Mouse (Mus musculus): ENCODE measurements around the gene Gng7.

The Gng7 gene

GRCm38 (mm10) chr10:80940320-80940987 is 74.3 kb downstream of the Gng7 start:
- DNase-seq, result no peak

- DNase-seq, result peak; percentile 81
Observed at GRCm38 (mm10) chr10:80939671-80940070, 75.1 kb downstream of the Gng7 start.

- peak; percentile 37 for DNase-seq
Observed at GRCm38 (mm10) chr10:80938831-80939550, 75.8 kb downstream of the Gng7 start.

GRCm38 (mm10) chr10:80937646-80938045 is 77.1 kb downstream of the Gng7 start:
- DNase-seq, result no peak

DNA sequence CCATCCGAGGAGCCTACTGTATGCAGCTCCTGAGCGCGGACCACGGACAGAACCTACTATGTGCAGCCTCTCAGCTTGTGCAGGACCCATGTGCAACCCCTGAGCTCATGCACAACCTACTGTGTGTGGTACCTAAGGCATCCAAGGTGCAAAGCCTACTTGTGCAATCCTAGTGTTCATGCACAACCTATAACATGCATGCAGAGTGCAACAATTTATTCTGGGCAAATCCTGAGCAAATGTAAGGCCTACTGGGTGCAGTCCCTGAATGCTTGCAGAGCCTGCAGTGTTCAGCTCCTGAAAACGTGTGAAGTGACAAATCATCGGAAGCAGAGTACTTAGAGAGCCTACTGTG is 78.0 kb downstream of the Gng7 start:
- no peak for DNase-seq

DNA sequence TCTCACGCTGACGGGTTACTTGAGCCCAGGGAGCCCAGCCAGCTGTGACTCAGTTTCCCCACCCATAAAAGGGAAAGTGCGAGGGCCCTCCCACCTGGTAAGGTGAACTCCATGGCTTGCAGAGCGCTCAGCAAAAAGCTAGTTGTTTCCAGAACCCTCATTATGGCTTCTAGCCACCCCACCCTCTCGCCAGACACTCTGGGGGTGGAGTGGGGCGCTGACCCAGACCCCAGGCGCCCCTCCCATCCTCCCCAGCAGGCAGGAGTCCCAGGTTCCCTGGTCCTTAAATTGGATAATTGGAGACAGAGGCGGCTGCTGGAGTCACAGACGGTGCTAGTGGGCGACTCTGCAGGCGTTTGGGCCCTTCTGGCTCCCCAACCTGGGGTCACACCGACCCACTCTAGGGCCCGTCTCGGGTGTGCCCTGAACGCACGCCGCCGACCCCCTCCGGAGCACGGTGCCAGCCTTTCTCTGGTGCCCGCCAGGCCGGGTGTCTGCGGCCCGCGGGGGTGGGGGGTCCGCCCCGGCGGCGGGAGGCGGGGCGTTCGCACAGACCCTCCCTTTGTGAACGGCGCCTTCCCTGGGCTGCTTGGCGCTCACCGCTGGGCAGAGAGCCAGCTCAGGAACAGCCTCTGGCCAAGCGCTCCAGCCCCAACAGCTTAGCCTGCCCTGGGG is 78.5 kb downstream of the Gng7 start:
- peak; percentile 55 for DNase-seq

DNA sequence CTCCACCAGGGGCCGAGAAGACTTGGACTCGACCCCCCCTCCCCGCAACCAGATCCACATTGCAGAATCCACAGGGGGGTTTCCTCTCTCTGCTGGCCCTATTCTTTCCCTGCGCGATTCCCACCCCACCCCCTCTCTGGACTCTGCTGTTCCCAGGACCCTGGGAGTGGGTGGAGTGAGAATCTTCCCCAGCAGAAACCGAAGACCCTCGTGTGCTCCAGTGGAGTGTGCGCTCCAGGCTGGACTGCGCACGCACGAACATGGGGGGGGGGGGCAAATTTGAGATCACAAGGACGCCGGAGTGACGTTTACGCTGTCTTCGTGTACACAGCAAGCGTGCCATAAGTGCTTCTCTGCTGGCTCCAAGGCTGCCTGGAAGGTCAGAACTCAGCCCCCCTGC is 79.0 kb downstream of the Gng7 start:
- DNase-seq, result no peak

DNA sequence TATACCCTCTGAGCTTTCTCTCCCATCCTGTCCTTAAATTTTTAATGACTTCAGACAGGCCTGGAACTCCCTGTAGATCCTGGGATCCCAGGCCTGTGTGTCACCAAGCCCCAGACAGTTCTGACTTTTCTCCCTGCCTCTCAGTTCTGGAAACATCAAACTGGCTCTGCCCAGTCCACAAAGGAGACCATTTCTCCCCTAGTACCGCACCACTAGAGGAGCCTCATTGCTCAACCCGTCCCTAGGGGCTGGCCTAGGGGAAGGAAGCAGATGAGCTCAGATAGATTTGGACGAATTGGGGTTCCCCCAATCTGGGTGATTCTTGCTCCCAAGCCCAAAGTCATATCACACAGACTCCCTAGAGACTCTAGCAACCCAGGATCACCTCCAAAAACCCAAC is 79.5 kb downstream of the Gng7 start:
- no peak for DNase-seq

- DNase-seq, result no peak
Observed at GRCm38 (mm10) chr10:80934136-80934985, 80.4 kb downstream of the Gng7 start.

DNA sequence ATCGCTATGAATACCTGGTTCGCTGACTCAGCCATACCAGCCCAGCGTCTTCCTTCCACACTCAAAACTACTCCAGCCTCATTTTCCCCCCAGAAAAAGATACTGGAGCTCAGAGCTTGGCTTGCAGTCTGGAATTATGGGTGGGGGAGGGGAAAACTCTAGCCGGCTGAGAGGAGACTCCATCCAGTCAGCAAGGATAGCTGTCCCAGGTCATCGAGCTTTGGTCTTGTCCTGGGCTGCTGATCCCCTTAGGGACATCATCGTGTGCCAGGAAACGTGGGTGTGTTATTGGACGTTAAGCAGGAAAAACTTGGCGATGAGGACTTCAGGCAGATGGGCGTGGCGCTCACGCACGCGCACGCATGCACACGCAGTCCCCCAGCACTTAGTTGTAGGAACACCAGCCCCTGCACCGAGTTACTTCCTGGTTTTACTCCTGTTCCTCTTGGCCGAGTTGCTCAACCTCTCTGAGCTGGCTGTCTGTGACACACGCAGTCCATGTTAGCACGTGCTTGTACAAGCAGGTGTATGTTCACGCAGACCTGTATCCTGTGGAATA is 81.2 kb downstream of the Gng7 start:
- no peak for DNase-seq

- DNase-seq, result no peak
Observed at GRCm38 (mm10) chr10:80932700-80933420, 81.9 kb downstream of the Gng7 start.

DNA sequence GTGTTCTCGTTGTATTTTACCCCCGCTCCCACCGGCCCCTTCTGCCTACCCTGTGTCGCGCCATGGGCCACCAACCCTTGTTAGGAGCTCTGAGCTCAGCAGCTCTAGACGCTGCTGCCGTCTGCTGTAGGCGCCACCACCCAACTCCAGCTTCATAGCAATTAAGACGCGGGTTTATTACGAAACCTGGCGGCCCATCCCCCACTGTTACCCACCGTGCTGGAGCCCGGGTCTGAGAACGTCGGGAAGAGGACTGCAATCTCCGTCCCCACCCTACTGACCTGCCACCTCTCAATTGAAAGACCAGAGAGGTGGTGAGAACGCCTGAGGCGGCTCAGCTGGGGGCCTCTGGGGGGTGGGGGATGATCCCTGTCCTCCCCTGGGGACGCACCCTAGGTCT is 82.5 kb downstream of the Gng7 start:
- peak; percentile 61 for DNase-seq

DNA sequence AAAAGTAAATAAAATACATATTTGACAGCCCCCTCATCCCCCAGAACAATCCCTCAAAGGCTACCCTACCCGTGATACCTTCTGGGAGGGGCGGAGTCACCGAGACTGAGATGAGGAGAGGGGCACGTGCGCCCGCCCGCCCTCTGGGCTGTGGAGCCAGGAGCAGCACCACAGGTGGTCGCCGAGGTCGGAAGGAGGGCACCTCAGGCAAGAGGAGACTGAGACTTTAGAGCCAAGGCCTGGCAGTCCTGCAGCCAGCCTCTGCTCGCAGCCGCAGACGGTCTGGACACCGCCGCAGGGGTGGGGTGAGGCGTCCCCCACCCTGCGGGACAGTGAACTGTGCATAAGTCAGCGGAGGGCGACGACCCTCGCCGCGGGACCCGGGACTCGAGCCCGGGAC is 83.0 kb downstream of the Gng7 start:
- DNase-seq, result no peak

GRCm38 (mm10) chr10:80931153-80931671 is 83.5 kb downstream of the Gng7 start:
- no peak for DNase-seq

DNA sequence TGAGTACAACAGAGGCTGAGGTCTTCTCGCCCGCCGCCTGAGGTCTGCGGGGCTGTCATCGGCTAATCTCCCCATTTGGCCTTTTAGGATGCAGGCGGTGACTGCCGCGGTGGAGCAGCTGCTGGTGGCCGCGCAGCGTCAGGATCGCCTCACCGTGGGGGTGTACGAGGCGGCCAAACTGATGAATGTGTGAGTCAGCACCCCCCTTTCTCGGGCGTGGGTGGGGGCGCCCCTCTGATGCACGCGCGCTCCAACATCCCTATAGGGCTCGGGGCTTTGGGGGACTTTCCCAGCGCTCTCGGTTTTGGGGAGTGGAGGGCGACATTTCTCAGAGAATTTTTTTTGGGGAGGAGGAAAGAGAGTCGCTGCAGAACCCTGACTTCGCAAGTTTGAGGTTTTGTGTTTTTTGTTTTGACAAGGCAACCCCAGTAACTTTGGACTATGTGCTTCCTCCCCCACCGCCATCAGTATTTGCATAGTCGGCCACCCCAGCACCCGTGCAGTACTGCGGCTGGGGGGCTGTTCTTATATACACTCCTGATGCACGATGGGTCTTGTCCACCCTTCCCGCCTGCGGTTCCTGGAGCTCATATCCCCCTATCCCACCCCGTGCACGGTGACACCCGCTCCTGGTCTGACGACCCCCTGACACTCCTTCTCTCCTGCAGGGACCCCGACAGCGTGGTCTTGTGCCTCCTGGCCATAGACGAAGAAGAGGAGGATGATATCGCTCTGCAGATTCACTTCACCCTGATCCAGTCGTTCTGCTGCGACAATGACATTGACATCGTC is 84.2 kb downstream of the Gng7 start:
- DNase-seq, result peak; percentile 41

DNA sequence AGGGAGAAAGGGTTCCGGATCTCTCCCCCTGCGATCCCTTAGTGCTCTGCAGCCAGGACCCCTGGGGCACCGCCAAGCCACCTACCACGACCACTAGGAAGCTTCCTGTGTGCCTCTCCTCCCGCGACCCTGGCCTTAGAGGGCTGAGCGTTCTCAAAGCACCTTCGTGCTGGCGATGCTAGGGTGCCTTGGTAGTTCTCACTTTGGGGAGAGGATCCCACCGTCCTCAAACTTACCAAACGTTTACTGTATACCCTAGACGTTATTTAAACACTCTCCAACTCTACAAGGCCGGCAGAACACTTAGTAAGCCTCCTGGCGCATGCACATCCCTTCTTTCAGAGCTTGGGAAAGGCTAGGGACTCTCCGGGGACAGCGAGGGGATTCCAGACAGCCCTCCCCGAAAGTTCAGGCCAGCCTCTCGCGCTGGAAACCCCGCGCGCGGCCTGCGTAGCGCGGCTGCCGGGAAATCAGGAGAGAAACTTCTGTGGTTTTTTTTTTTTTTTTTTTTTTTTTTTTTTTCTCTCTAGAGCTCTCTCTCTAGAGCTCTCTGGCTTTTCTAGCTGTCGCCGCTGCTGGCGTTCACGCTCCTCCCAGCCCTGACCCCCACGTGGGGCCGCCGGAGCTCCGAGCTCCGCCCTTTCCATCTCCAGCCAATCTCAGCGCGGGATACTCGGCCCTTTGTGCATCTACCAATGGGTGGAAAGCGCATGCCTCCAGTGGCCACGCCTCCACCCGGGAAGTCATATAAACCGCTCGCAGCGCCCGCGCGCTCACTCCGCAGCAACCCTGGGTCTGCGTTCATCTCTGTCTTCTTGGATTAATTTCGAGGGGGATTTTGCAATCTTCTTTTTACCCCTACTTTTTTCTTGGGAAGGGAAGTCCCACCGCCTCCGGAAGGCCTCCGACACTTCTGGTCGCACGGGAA is 85.2 kb downstream of the Gng7 start, which contains the start of gene Gadd45b:
Gadd45b (plus strand) TSS at position 775 of the 928 bp plus-strand sequence.
- peak; percentile 99 for DNase-seq

DNA sequence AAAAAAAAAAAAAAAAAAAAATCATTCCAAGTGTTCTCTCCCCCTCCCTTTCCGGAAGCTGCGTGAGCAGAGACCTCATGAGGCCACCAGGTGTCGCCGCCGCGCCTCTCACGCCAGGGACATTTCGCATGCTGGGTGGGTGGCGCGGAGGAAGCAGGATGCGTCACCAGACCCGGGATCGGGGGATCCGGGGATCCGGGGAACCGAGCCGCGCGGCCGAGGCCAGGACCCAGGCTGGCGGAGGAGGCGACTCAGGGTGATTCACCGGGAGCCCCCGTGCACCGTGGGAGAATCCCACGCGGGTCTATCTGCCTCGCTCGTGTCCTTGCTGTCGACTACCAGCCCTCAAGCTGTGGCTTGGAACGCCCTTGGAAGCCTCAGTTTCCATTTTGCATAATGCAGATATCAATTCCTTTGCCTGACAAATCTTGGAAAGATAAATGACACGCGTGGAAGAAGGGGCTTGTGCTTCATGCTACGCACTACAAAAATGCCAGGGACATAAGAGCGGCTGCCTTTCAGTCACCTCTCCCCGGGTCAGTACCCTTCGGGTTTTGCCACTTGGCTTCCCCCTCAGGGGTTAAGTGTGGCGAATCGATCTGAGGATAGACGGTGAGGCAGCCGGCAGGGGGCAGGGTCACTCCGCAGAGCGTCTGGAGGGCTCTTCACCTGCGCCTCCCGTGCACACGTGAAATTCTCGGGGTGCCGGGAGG is 86.0 kb downstream of the Gng7 start:
- peak; percentile 95 for DNase-seq

DNA sequence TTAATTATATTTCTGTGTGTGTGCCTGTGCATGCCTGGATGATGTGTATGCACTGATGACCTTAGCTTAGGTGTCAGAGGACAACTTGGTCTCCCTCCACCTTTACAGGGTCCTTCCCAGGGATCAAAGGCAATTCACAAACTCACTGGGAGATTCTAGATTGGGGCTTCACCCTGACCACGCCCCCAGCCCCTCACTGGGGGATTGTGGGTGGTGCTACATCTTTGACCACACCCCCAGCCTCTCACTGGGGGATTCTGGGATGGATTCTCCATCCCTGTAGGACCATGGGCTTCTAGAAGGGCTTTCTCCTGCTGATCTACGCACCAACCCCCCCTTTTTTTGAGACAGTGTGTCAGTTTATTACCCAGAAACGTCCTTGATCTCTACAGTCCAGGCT is 89.3 kb downstream of the Gng7 start:
- DNase-seq, result no peak

DNA sequence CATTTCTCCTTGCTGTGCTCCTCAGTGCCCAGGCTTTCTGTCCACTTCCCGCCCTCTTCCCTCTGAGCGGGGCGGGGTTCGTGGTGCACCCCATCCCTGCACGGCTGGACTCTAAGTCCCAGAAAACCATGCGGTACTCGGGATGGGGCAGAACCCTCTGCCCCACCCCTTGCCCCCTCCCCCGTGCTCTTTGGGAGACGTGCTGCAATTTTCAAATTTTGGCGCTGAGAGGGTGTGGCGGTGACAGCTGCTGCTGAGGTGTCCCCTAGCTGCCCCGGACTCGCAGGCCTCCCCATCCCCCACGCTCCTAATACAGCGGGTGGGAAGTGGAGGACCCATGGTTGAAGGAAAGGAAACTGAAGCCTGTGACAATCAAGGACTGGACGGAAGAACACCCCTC is 92.8 kb downstream of the Gng7 start:
- no peak for DNase-seq
